Mouse (Mus musculus) kidney, postnatal 25 days (tissue): ENCODE data around the gene Scn5a.

Experiments
- DNase-seq, 2 experiments: peaks; one replicate each; pipeline ENCODE4 v3.0.0; 2021; ENCODE audit warnings: mixed read lengths in 2 of 2

The Scn5a gene

DNA sequence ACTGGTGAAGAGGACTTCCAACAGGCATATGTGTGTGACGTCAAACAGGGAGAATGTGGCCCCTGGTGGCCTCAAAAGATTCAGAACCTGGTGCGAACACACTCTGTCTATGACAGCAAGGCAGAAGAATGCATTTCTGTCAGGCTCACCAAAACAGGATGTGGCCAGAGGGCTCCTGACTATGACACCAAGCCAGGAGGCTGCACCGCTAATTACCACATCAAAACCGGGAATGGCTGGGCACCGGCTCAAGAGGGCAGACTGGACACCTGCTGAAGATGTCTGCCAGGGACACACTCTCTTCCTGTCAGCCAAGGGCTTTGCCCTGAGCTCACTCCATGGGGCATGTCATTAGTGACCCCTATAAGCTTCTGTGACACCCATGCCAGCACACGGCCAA is 15.2 kb downstream of the Scn5a start:
- no peak for DNase-seq

DNA sequence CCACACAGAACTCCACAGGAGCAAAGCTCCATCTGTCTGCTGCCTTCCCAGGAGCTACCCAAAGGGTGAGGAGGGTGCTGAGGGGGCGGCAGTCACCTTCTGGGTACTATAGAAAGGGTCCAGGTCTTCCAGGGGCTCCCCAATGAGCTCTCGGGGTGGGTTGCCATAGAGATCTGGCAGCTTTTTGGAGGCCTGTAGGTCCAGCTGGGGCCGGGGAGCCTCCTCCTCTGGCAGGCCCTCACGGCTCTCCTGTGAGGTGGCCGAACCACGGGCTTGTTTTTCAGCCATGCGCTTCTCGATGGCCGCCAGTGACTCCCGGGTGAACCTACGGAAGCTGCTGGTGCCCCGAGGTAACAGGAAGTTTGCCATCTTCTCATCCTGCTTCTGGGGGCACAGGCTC is 16.6 kb downstream of the Scn5a start:
- DNase-seq: no peak

- no peak for DNase-seq
These were observed 17.1 kb downstream of the Scn5a start for GRCm38 (mm10) chr9:119561746-119562145.

- no peak for DNase-seq
These were observed 19.1 kb downstream of the Scn5a start for GRCm38 (mm10) chr9:119559537-119560276.

DNA sequence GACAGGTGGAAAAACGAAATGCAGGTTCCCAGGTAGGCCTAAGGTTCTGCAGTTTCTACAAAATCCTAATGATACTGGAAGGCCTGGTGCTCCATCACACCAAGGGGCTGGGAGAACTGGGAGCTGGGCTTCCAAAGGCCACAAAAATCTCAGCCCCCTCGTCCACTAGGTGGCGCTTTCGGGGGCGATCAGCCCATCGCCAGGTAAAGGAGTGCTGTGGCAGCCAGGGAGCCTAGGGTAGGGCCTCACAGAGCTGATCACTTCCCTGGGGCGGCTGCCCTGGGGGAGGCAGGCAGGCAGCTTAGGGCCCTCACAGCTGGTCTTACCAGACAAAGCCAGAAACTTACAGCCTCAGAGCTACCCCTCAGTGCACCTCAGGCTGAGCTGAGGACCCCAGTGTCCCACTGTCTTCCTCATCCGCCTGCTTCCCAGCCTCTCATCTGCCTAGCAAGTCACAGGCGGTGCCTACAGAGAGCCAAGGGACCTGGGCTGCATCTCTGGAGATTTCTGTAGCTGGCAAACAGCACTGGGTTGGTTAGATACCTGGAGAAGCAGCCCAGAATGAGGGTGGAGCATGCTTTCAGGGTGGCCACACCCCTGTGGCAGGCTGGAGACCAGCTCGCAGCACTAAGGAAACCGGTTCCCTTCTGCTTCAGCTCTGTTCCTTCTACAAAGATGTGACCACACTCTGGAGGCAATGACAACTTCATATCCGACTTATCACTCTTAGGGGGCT is 20.5 kb downstream of the Scn5a start:
- DNase-seq: peak in 1 of 2 experiments; percentile 42

DNA sequence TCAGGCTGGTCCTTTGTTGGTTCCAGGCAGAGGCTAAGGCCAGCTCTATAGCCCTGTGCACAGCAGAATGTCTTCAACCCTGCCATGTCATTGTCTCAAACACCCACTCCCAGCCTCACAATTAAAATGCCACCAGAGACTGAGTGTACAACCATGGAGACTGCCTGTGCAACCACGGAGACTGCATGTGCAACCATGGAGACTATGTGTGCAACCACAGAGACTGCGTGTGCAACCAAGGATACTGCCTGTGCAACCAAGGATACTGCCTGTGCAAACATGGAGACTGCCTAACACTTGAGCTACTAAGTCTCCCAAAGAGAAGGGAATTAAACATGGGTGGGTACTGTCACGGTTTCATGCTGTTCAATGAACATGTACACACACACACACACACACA is 22.8 kb downstream of the Scn5a start:
- DNase-seq: no peak

DNA sequence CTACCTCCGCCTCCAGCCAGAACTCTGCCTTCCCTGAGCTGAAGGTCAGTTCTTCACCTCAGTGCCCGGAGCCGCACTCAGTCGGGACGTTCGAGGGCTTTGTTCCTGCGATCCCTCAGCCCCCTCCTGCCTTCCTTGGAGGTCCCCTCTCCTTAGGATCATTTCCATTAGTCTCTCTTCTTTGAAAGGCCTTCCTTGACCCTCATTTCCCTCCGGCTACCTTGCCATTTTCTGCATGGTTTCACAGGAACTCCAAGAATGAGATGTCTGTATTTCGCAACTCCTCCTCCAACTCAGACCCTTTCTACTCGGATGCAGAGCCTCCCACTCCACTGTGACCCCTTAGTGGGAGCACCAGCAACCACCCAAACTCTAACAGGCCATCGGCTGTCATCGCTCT is 31.3 kb downstream of the Scn5a start:
- DNase-seq: no peak

GRCm38 (mm10) chr9:119547128-119547527 is 31.7 kb downstream of the Scn5a start:
- DNase-seq: no peak

DNA sequence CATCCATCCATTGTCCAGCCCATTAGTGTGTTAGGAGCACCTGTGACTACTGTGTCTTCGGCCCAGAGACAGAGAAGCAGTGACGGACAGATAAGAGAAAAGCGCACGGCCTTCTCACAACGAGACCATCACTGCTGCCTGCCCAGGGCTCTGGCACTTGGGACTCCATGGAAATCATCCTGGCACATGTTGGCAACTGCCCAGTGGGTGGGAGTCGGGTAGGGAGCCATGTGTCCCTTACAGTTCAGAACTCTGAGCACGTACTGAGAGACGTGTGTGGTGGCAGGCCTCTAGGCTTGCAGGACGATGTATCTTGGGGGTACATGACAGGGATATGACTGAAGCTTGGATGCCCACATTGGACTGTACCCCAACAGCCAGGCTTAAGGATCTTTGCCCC is 38.1 kb downstream of the Scn5a start:
- no peak for DNase-seq

DNA sequence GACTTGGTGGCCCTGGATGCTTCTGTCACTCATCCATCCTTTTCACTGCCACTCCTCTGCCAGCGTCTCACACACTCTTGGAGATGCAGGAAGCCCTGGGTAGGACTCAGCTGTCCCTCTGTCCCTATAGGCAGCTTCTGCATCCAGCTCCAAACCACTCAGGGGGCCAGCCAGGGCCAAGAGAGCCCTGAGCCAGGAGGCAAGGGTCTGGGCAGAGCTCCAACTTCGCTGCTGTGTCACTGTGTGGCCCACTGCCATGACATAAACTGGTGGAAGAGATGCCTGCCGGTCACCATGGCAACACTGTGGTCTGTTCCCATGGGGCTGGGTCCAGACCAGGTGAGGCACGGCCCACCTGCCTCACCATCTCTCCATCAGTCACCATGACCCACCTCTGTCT is 41.0 kb downstream of the Scn5a start:
- DNase-seq: no peak

DNA sequence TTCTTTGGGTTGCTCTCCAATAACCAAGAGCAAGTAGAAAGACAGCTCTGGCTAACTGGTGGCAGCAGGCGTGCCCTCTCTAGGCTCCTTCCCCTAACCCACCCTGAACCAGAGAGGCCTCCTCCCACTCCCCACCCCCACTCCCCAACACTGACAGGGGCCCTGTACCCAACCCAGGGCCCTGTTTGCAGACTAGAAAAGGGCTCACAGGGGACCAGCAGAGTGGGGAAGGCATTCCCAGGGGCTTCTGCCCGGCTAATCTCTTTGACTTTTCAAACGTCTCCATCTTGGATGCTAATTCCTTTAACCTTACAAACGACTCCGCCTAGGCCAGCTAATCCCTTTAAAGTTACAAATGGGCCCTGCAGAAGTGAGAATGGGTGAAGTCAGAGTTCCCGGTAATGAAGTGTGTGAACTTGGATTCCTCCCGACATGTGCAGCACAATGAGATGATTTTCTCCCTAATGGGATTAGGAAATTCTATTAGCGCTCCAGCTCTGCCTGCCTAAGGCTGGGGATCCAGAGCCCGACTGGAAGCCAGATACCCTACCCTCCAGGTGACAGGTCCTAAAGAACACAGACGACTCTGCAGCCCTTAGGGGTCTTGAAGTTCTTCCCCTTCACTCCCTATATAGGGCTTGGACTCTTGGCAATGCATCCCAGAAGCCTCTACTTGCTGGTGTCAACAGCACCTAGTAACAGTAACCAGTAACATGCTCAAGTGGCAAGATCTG is 47.0 kb downstream of the Scn5a start:
- DNase-seq: no peak

- DNase-seq: no peak
These were observed 54.3 kb downstream of the Scn5a start for GRCm38 (mm10) chr9:119524511-119524910.

DNA sequence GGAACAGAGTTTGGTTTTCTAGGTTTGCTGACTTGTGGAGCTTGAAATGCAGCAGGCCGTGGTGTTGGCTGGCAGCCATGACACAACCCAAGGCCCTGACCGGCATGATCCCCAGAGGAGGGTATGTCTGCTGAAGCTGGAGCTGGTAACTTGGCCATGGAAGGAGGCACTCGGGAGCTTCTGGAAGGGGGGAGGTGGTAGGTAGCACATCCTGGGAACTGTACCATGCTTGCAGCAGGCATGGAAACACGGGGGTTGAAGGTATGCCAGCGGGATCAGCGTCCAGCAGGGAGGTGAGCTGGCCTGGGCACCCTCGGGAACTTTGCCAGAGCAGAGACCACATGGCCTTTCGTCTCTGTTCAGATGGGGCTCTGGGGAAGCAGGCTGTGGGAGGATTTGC is 55.5 kb downstream of the Scn5a start:
- DNase-seq: peak; percentile 70 to 76

DNA sequence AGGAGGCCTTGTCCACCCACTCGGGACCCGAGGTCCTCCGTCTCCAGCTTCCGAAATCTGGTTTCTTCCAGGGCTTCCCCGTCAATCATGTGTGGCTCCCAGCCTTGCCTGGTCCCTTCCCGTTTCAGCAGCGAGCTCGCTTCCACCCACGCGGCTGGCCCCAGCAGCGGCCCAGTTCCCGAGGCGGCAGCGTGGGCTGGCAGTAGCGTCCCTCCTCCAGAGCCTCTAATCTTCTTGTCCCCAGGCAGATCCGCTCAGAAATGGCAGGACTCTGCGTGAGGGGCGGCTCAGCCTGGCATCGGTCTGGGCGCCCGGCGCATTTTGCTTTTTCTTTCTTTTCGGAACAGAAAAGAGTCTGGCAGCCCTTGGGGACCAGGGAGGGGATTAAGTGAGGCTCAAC is 59.7 kb downstream of the Scn5a start:
- no peak for DNase-seq

DNA sequence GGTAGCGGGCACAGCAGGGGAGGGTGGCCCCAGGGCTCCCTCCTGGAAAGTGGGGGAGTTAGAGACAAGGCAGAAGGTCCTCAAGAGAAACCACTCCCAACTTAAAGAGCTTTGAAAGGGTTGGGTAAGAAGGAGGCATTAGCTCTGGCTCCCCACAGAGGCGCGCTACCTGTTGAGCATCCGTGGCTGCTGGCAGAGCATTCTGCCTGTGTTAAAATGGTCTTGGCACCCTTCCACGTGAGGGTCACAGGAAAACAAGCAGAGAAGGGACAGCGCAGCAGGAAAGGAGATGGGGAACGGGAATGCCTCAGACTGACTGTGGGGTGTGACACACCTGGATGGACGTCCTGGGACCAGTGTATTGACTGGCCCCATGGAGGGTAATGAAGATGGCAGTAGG is 60.6 kb downstream of the Scn5a start:
- DNase-seq: no peak

GRCm38 (mm10) chr9:119517467-119517866 is 61.3 kb downstream of the Scn5a start:
- no peak for DNase-seq

DNA sequence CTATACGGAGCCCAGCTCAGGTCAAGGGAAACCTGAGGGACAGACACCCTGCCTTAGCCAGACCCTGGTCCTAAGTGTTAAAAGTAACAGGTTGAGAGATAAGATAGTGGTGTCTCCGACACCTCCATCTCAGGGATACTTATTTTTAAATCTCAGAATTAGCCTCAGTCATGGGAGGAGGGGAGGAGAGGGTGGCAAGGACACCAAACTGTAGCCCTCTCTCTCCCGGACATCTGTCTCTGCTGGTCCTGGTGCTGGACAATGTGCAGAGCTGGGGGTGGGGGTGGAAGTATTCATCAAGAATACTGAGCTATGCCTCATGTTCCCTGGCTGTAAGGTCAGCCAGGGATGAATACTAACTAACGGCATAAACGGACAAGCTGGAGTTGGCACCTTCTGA is 62.0 kb downstream of the Scn5a start:
- no peak for DNase-seq

- DNase-seq: no peak
These were observed 63.4 kb downstream of the Scn5a start for GRCm38 (mm10) chr9:119515454-119515853.

DNA sequence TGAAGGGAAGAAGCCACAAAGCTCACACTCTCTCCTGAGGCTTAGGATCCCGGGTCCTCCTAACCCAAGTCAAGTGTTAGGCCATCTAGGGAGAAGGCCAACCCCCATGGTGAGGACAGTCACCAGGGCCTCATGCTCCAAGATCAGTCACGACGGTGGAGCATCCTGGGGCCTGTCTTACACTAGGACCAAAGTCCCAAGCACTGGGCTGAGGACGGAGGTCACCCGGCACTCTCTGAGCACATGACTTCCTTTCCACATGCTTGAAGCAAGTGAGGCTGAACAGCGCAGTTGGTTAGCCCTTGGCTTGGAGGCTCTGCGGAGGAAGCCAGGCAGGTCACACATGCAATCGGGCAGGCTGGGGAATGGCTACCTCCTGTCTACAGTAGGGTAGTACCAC is 63.8 kb downstream of the Scn5a start:
- peak; percentile 57 to 84 for DNase-seq

DNA sequence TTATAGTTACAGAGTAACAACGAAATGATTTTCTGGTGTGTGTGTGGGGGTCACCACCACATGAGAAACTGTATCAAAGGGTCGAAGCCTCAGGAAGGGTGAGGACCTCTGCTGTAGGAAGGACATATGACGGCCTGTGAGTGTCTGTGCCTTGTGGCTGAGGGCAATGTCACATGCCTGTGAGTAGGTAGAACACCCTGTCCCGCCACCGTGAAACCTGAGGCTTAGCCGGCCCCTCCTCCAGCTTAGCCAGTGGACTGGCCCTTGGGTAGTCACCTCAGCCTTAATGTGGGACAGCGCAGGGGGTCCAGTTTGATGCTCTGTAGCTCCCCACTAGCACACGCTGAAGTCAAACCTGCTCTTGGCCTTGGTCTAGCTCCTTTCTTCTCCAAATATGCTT is 65.0 kb downstream of the Scn5a start:
- no peak for DNase-seq

DNA sequence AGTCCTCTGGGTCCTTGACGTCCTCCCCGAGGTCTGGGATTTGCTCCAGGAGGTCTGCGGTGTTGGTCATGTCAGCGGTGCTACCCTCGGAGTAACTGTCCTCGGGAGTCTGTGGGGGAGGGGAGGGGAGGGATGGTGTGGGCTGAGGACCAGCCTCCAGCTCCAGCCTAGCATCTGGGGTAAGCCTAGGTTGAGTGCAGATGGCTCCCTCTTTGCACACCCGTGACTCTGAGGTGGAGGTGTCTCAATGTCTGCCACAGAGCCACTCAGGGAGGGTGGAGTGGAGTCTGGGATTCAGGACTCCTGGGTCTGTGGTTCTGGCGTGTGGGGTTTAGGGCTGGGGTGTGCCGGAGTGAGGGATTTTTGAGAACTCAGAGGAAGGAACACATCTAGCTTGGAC is 65.8 kb downstream of the Scn5a start:
- no peak for DNase-seq

DNA sequence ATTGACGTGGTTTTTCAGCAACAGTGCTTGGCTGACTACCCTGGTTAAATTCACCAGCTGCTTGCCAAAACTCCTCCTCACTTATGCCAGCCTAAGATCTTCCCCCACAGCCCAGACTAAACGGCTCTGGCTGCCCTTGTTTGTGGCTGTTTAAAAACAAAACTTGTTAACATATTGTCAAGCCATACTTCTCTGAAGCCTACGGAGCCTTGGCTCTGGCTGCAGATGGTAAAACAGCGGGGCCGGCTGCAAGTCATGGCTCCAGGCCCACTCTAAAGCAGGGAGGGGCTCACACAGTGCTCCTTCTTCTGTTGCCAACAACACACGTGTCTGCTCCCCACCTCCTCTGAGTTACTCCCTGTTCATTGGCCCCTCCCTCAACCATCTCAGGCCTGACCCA is 67.9 kb downstream of the Scn5a start:
- DNase-seq: no peak

DNA sequence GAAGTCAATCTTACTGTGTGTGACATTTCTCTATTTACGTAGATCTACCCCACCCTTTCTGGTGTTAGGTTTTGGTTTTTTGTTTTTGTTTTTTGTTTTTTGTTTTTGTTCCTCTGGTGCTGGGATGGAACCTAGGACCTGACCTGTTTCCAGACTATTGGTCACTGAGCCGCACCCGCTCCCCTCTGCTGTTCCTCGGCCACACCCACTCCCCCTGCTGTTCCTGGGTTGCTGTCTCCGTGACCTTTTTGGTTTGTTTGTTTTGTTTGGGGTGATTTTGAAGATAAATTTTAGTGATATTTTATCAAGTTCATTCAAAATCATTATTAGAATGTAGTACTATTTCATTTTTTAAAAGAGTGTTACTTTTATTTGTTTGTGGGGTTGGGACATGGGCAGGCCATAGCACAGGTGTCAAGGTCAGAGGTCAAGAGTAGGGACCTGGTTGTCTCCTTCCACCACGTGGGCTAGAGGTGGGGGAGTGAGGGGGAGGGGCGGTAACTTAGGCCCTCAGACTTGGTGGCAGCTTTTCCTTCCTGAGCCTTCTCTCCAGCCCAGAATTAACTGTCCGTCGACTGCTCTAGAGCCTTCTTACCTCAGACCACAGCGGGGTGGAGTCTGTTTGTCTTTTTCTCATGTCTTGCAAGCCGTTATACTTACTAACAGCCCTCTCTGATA is 73.7 kb downstream of the Scn5a start:
- no peak for DNase-seq
